Mouse (Mus musculus) layer of hippocampus, postnatal 36 days (tissue): ENCODE data around the gene Padi3. TPM values are rescaled to one million over a fixed set of nuclear protein-coding genes. Genes with fewer than 3 reads are reported as not detected.

Experiments
- DNase-seq, 2 experiments: peaks; one replicate each; pipeline ENCODE4 v3.0.0; 2022
- total RNA-seq, 2 experiments: library from RNA; stranded (reverse); gene quantifications; 2 replicates each; pipeline ENCODE4 v1.2.3; 2021

Gene Padi3
- total RNA-seq = not detected

GRCm38 (mm10) chr4:140810458-140811260, at the start of gene Padi3:
Gene Padi3 (minus strand): TSS chr4:140810648.
- DNase-seq = no peak

GRCm38 (mm10) chr4:140859291-140859690, 48.8 kb upstream of the Padi3 start:
- no peak for DNase-seq

GRCm38 (mm10) chr4:140857813-140858212, 47.4 kb upstream of the Padi3 start:
- DNase-seq = no peak

- DNase-seq = no peak
Observed at GRCm38 (mm10) chr4:140857041-140857440, 46.6 kb upstream of the Padi3 start.

GRCm38 (mm10) chr4:140855151-140855550, 44.7 kb upstream of the Padi3 start:
- no peak for DNase-seq

- DNase-seq = no peak
Observed at GRCm38 (mm10) chr4:140854455-140854864, 44.0 kb upstream of the Padi3 start.

- no peak for DNase-seq
Observed at GRCm38 (mm10) chr4:140853626-140854025, 43.2 kb upstream of the Padi3 start.

- DNase-seq = no peak
Observed at GRCm38 (mm10) chr4:140849310-140849709, 38.9 kb upstream of the Padi3 start.

- DNase-seq = no peak
Observed at GRCm38 (mm10) chr4:140845666-140846065, 35.2 kb upstream of the Padi3 start, which contains the start of gene Padi1. Gene Padi1 (minus strand): TSS chr4:140845778.

GRCm38 (mm10) chr4:140844991-140845390, 34.5 kb upstream of the Padi3 start:
- DNase-seq = no peak

- no peak for DNase-seq
Observed at GRCm38 (mm10) chr4:140843670-140844280, 33.3 kb upstream of the Padi3 start.

- DNase-seq = no peak
Observed at GRCm38 (mm10) chr4:140842909-140843308, 32.5 kb upstream of the Padi3 start.

GRCm38 (mm10) chr4:140837879-140838278, 27.4 kb upstream of the Padi3 start:
- DNase-seq = no peak

- no peak for DNase-seq
Observed at GRCm38 (mm10) chr4:140836208-140836866, 25.9 kb upstream of the Padi3 start.

- no peak for DNase-seq
Observed at GRCm38 (mm10) chr4:140835682-140836081, 25.2 kb upstream of the Padi3 start.

- DNase-seq = no peak
Observed at GRCm38 (mm10) chr4:140834327-140834934, 24.0 kb upstream of the Padi3 start.

GRCm38 (mm10) chr4:140832821-140833220, 22.4 kb upstream of the Padi3 start:
- no peak for DNase-seq

GRCm38 (mm10) chr4:140831808-140832207, 21.4 kb upstream of the Padi3 start:
- DNase-seq = no peak

GRCm38 (mm10) chr4:140827237-140827636, 16.8 kb upstream of the Padi3 start:
- DNase-seq = no peak

- no peak for DNase-seq
Observed at GRCm38 (mm10) chr4:140825942-140826341, 15.5 kb upstream of the Padi3 start.

GRCm38 (mm10) chr4:140821988-140822387, 11.5 kb upstream of the Padi3 start:
- DNase-seq = peak; percentile 53 to 59

- DNase-seq = no peak
Observed at GRCm38 (mm10) chr4:140817413-140817812, 7.0 kb upstream of the Padi3 start.
